Mouse (Mus musculus): ENCODE data around the gene Olfr1394.

DNA sequence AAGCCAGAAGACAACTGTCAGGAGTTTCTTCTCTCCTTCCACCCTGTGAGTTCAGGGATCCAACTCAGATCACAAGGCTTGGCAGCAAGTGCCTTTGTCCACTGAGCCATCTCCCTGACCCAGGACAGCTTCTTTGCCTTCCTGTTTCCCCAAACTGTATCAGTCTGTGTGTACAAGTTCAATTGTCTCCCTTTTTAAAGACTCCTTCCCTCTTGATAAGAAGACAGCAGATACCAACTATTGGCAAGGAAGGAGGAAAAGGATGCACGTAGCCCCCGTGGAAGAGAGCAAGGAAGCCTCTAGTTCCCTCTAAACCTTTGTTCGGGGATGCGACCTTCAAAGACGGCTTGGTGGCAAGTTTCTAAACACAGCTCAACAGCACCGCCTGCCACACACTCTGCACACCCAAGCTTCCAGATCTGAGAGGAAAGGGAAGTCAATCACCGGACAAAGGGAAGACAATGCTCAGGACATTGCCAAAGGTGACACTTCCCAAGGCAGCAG lies 41.7 kb downstream of the Olfr1394 start:
- TF ChIP-seq EP300 (optimal IDR thresholded peaks at IDR 0.05) (no peak), CTCF (IDR thresholded peaks at IDR 0.05; ENCODE audit: low read depth) (peak; percentile 27; the same call in 1 of the 2 replicates)

Measured in stomach, postnatal 0 days (tissue).